In genomic region chr2:125866058-125866740, GRCm38 (mm10) we compare ENCODE assay signal across 8 mouse cellular contexts. TPM values are rescaled to one million over a fixed set of nuclear protein-coding genes. Genes with fewer than 3 reads are reported as not detected.
DNase-seq lines count a peak whose midpoint lies in the region; ATAC-seq and TF ChIP-seq lines count a peak whose summit lies in the region.

No protein-coding gene starts in this region.

- DNase-seq in R1 (ENCODE audit: low read depth, low spot score) = peak; percentile 92
- peak; percentile 23 to 47 for DNase-seq in cerebellum, postnatal 4 days (ENCODE audit: low spot score in 2 of 2)
- peak; percentile 51 for DNase-seq in gastrocnemius, adult 18-20 months (ENCODE audit: low spot score)
- DNase-seq in left cerebral cortex, adult 2 months (ENCODE audit: extremely low spot score in 1 of 2, low spot score in 2 of 2) = peak; percentile 35 to 43
- peak; percentile 65 for DNase-seq in right cerebral cortex, adult 18-20 months
- peak; percentile 29 for DNase-seq in urinary bladder, adult 2 months (ENCODE audit: low spot score)

- peaks cover 11% of the 10 kb centered on the region for H3K4me1 ChIP-seq in hindbrain, embryonic 15.5 days (replicated peaks)

- TF ChIP-seq CTCF in left cerebral cortex, adult 2 months (IDR thresholded peaks at IDR 0.05) = no peak

- no peaks in the 10 kb centered on the region for H3K9me3 ChIP-seq in hindbrain, embryonic 15.5 days

- H3K4me2 ChIP-seq in hindbrain, embryonic 15.5 days = peak overlapping the region; percentile 79

- H3K27ac ChIP-seq in hindbrain, embryonic 15.5 days (replicated peaks) = peak overlapping the region; percentile 69
- H3K27ac ChIP-seq in left cerebral cortex, adult 2 months = no peak overlapping the region

- ATAC-seq in hindbrain, embryonic 15.5 days (ENCODE audit: low FRiP score, low read depth) = peak; percentile 88
- ATAC-seq in megakaryocyte, adult 5-6 weeks (ENCODE audit: poor library complexity, severe bottlenecking) = peak; percentile 98

- H3K36me3 ChIP-seq in hindbrain, embryonic 15.5 days = no peaks in the 10 kb centered on the region

- H3K27me3 ChIP-seq in hindbrain, embryonic 15.5 days = no peaks in the 10 kb centered on the region

- intact Hi-C loops in left cerebral cortex, adult 2 months (cut with DNase I) = no loop called here

- peak overlapping the region; percentile 66 for H3K9ac ChIP-seq in hindbrain, embryonic 15.5 days

- WGBS in hindbrain, embryonic 15.5 days = 9% methylated on average over 23 of the region's 23 CpGs

- peak overlapping the region; percentile 58 for H3K4me3 ChIP-seq in hindbrain, embryonic 15.5 days
- peak overlapping the region; percentile 63 for H3K4me3 ChIP-seq in left cerebral cortex, adult 2 months

RNA-seq across cellular contexts. Expression of gene Cops2, which starts 7.3 kb away (rescaled TPM):
- total RNA-seq in gastrocnemius, adult 18-20 months (2021) = 100 to 1,000 TPM; 104 to 105 TPM
- 58.1 and 60.7 TPM in 2 replicates for polyA plus RNA-seq in hindbrain, embryonic 15.5 days (2015; fragmentation: Nextera tagmentation; extraction: Ambion mirVana)
- 100 to 1,000 TPM in 1 of 2 experiments, 10 to 100 TPM in 1; 99.4 to 107 TPM for total RNA-seq in left cerebral cortex, adult 2 months (2021)
- 83.8 and 92.2 TPM in 2 replicates for total RNA-seq in megakaryocyte, adult 5-6 weeks (2015)
- 111 and 148 TPM in 2 replicates for total RNA-seq in megakaryocyte, adult 5-6 weeks (2017)
- polyA plus RNA-seq in urinary bladder, adult 2 months (2012; rRNA removed) = 71.3 and 91.3 TPM in 2 replicates

RNA-seq across cellular contexts. Expression of gene Galk2, which starts 7.3 kb away (rescaled TPM):
- 1 to 10 TPM; 3.1 to 3.2 TPM for total RNA-seq in gastrocnemius, adult 18-20 months (2021)
- polyA plus RNA-seq in hindbrain, embryonic 15.5 days (2015; fragmentation: Nextera tagmentation; extraction: Ambion mirVana) = 29.2 and 30.1 TPM in 2 replicates
- 10 to 100 TPM; 23.0 to 27.1 TPM for total RNA-seq in left cerebral cortex, adult 2 months (2021)
- total RNA-seq in megakaryocyte, adult 5-6 weeks (2015) = 21.2 and 24.6 TPM in 2 replicates
- total RNA-seq in megakaryocyte, adult 5-6 weeks (2017) = 39.7 and 74.5 TPM in 2 replicates
- polyA plus RNA-seq in urinary bladder, adult 2 months (2012; rRNA removed) = 28.2 and 33.5 TPM in 2 replicates

Comparison
In these comparisons a context has a peak if more than half of its experiments do, and no peak if none do; other contexts are left out.
1. DNase-seq: peak in every context shown above with its lines; median percentile 92 in R1; 65 in right cerebral cortex, adult 18-20 months; 51 in gastrocnemius, adult 18-20 months; 39 in left cerebral cortex, adult 2 months; 35 in cerebellum, postnatal 4 days; 29 in urinary bladder, adult 2 months.
2. RNA of gene Galk2, which starts 7.3 kb away (total RNA-seq): 21.2 to 74.5 TPM in megakaryocyte, adult 5-6 weeks and 23.0 to 27.1 TPM in left cerebral cortex, adult 2 months; 3.1 to 3.2 TPM in gastrocnemius, adult 18-20 months; every median in the first group is over 4 times any median in the second.